Mouse (Mus musculus): Measurements from ENCODE around the gene Trp53i13. TPM values are rescaled to one million over a fixed set of nuclear protein-coding genes. Genes with fewer than 3 reads are reported as not detected.

Trp53i13 gene
- polyA plus RNA-seq, 1 experiment from 2014 or later, result 32.2 TPM

GRCm38 (mm10) chr11:77476216-77476615, 39.6 kb downstream of the Trp53i13 start:
- H3K4me1 ChIP-seq (replicated peaks; ENCODE audit: control insufficient read depth, insufficient read depth, low read length), result no peaks in the 10 kb centered on the region
- no peaks in the 10 kb centered on the region for H3K27me3 ChIP-seq (ENCODE audit: control insufficient read depth, insufficient read depth, low read length)
- no peak overlapping the region for H3K4me3 ChIP-seq (ENCODE audit: low read depth, low read length)
- no peak for ATAC-seq (replicated peaks; ENCODE audit: low FRiP score)
- no peaks in the 10 kb centered on the region for H3K9me3 ChIP-seq (ENCODE audit: control insufficient read depth, low read length)
- 97% methylated on average over 14 of the region's 14 CpGs for WGBS
- H3K27ac ChIP-seq (ENCODE audit: low read depth, low read length), result no peak overlapping the region
- no peak overlapping the region for H3K4me2 ChIP-seq (ENCODE audit: low read depth, low read length, severe bottlenecking)
- H3K9ac ChIP-seq (ENCODE audit: low read length), result no peak overlapping the region
- H3K36me3 ChIP-seq (ENCODE audit: control insufficient read depth, insufficient read depth, low read length), result no peaks in the 10 kb centered on the region; the same call in 1 of the 2 replicates
- DNase-seq (ENCODE audit: low spot score), result no peak

GRCm38 (mm10) chr11:77472775-77473174, 43.0 kb downstream of the Trp53i13 start:
- Histone ChIP-seq H3K4me3 (ENCODE audit: low read depth, low read length) (no peak overlapping the region), H3K9ac (ENCODE audit: low read length) (no peak overlapping the region), H3K9me3 (ENCODE audit: control insufficient read depth, low read length) (no peaks in the 10 kb centered on the region), H3K4me1 (replicated peaks; ENCODE audit: control insufficient read depth, insufficient read depth, low read length) (no peaks in the 10 kb centered on the region), H3K27me3 (ENCODE audit: control insufficient read depth, insufficient read depth, low read length) (peaks cover 3% of the 10 kb centered on the region), H3K36me3 (ENCODE audit: control insufficient read depth, insufficient read depth, low read length) (peaks cover 5% of the 10 kb centered on the region; the same call in 1 of the 2 replicates), H3K4me2 (ENCODE audit: low read depth, low read length, severe bottlenecking) (no peak overlapping the region), H3K27ac (ENCODE audit: low read depth, low read length) (no peak overlapping the region)
- DNase-seq (ENCODE audit: low spot score) (no peak), ATAC-seq (replicated peaks; ENCODE audit: low FRiP score) (no peak)
- WGBS, result 95% methylated on average over 16 of the region's 16 CpGs

- Histone ChIP-seq H3K27ac (ENCODE audit: low read depth, low read length) (no peak overlapping the region), H3K9me3 (ENCODE audit: control insufficient read depth, low read length) (no peaks in the 10 kb centered on the region), H3K36me3 (ENCODE audit: control insufficient read depth, insufficient read depth, low read length) (peaks cover 5% of the 10 kb centered on the region; the same call in 1 of the 2 replicates), H3K4me3 (ENCODE audit: low read depth, low read length) (no peak overlapping the region), H3K4me2 (ENCODE audit: low read depth, low read length, severe bottlenecking) (no peak overlapping the region), H3K27me3 (ENCODE audit: control insufficient read depth, insufficient read depth, low read length) (peaks cover 13% of the 10 kb centered on the region), H3K4me1 (replicated peaks; ENCODE audit: control insufficient read depth, insufficient read depth, low read length) (no peaks in the 10 kb centered on the region), H3K9ac (ENCODE audit: low read length) (no peak overlapping the region)
- 74% methylated on average over 29 of the region's 29 CpGs for WGBS
- ATAC-seq (replicated peaks; ENCODE audit: low FRiP score) (no peak), DNase-seq (ENCODE audit: low spot score) (peak; percentile 60)
Observed at GRCm38 (mm10) chr11:77471407-77471806, 44.4 kb downstream of the Trp53i13 start.

- H3K27ac ChIP-seq (ENCODE audit: low read depth, low read length), result no peak overlapping the region
- WGBS, result 86% methylated on average over 9 of the region's 9 CpGs
- DNase-seq (ENCODE audit: low spot score), result no peak
- ATAC-seq (replicated peaks; ENCODE audit: low FRiP score), result no peak
- peaks cover 5% of the 10 kb centered on the region; the same call in 1 of the 2 replicates for H3K36me3 ChIP-seq (ENCODE audit: control insufficient read depth, insufficient read depth, low read length)
- no peak overlapping the region for H3K4me3 ChIP-seq (ENCODE audit: low read depth, low read length)
- no peak overlapping the region for H3K4me2 ChIP-seq (ENCODE audit: low read depth, low read length, severe bottlenecking)
- no peaks in the 10 kb centered on the region for H3K4me1 ChIP-seq (replicated peaks; ENCODE audit: control insufficient read depth, insufficient read depth, low read length)
- no peaks in the 10 kb centered on the region for H3K9me3 ChIP-seq (ENCODE audit: control insufficient read depth, low read length)
- peaks cover 24% of the 10 kb centered on the region for H3K27me3 ChIP-seq (ENCODE audit: control insufficient read depth, insufficient read depth, low read length)
- no peak overlapping the region for H3K9ac ChIP-seq (ENCODE audit: low read length)
Observed at GRCm38 (mm10) chr11:77468397-77468796, 47.4 kb downstream of the Trp53i13 start.

- WGBS, result 12% methylated on average over 20 of the region's 20 CpGs
- ATAC-seq (replicated peaks; ENCODE audit: low FRiP score), result peak; percentile 57; the same call in 1 of the 2 replicates
- H3K27ac ChIP-seq (ENCODE audit: low read depth, low read length), result no peak overlapping the region
Observed at GRCm38 (mm10) chr11:77467784-77468183, 48.0 kb downstream of the Trp53i13 start.

GRCm38 (mm10) chr11:77467157-77467556, 48.6 kb downstream of the Trp53i13 start:
- 0 out of 2 replicates have a peak, but pooled peaks have one; percentile 42 for ATAC-seq (replicated peaks; ENCODE audit: low FRiP score)
- Histone ChIP-seq H3K27me3 (ENCODE audit: control insufficient read depth, insufficient read depth, low read length) (peaks cover 35% of the 10 kb centered on the region), H3K9ac (ENCODE audit: low read length) (no peak overlapping the region), H3K4me2 (ENCODE audit: low read depth, low read length, severe bottlenecking) (no peak overlapping the region), H3K4me1 (replicated peaks; ENCODE audit: control insufficient read depth, insufficient read depth, low read length) (peaks cover 4% of the 10 kb centered on the region; the same call in 1 of the 2 replicates), H3K9me3 (ENCODE audit: control insufficient read depth, low read length) (no peaks in the 10 kb centered on the region), H3K36me3 (ENCODE audit: control insufficient read depth, insufficient read depth, low read length) (peaks cover 5% of the 10 kb centered on the region; the same call in 1 of the 2 replicates), H3K4me3 (ENCODE audit: low read depth, low read length) (no peak overlapping the region), H3K27ac (ENCODE audit: low read depth, low read length) (no peak overlapping the region)
- DNase-seq (ENCODE audit: low spot score), result peak; percentile 80
- 1% methylated on average over 25 of the region's 25 CpGs for WGBS

More at GRCm38 (mm10) chr11:77467784-77468183, 48.0 kb downstream of the Trp53i13 start:
- Histone ChIP-seq H3K4me2 (ENCODE audit: low read depth, low read length, severe bottlenecking) (peak overlapping the region; percentile 27), H3K36me3 (ENCODE audit: control insufficient read depth, insufficient read depth, low read length) (peaks cover 5% of the 10 kb centered on the region; the same call in 1 of the 2 replicates), H3K27me3 (ENCODE audit: control insufficient read depth, insufficient read depth, low read length) (peaks cover 29% of the 10 kb centered on the region), H3K4me3 (ENCODE audit: low read depth, low read length) (no peak overlapping the region), H3K9me3 (ENCODE audit: control insufficient read depth, low read length) (no peaks in the 10 kb centered on the region), H3K9ac (ENCODE audit: low read length) (no peak overlapping the region), H3K4me1 (replicated peaks; ENCODE audit: control insufficient read depth, insufficient read depth, low read length) (peaks cover 2% of the 10 kb centered on the region; the same call in 1 of the 2 replicates)
- peak; percentile 88 for DNase-seq (ENCODE audit: low spot score)

GRCm38 (mm10) chr11:77466544-77466943, 49.2 kb downstream of the Trp53i13 start:
- 35% methylated on average over 9 of the region's 9 CpGs for WGBS
- Histone ChIP-seq H3K4me1 (replicated peaks; ENCODE audit: control insufficient read depth, insufficient read depth, low read length) (peaks cover 4% of the 10 kb centered on the region; the same call in 1 of the 2 replicates), H3K9ac (ENCODE audit: low read length) (no peak overlapping the region), H3K27ac (ENCODE audit: low read depth, low read length) (no peak overlapping the region), H3K36me3 (ENCODE audit: control insufficient read depth, insufficient read depth, low read length) (peaks cover 5% of the 10 kb centered on the region; the same call in 1 of the 2 replicates), H3K27me3 (ENCODE audit: control insufficient read depth, insufficient read depth, low read length) (peaks cover 40% of the 10 kb centered on the region), H3K9me3 (ENCODE audit: control insufficient read depth, low read length) (no peaks in the 10 kb centered on the region), H3K4me2 (ENCODE audit: low read depth, low read length, severe bottlenecking) (no peak overlapping the region), H3K4me3 (ENCODE audit: low read depth, low read length) (no peak overlapping the region)
- DNase-seq (ENCODE audit: low spot score) (no peak), ATAC-seq (replicated peaks; ENCODE audit: low FRiP score) (no peak)

- Histone ChIP-seq H3K27me3 (ENCODE audit: control insufficient read depth, insufficient read depth, low read length) (peaks cover 45% of the 10 kb centered on the region), H3K27ac (ENCODE audit: low read depth, low read length) (no peak overlapping the region), H3K9ac (ENCODE audit: low read length) (no peak overlapping the region), H3K9me3 (ENCODE audit: control insufficient read depth, low read length) (no peaks in the 10 kb centered on the region), H3K4me2 (ENCODE audit: low read depth, low read length, severe bottlenecking) (no peak overlapping the region), H3K4me3 (ENCODE audit: low read depth, low read length) (no peak overlapping the region), H3K36me3 (ENCODE audit: control insufficient read depth, insufficient read depth, low read length) (no peaks in the 10 kb centered on the region), H3K4me1 (replicated peaks; ENCODE audit: control insufficient read depth, insufficient read depth, low read length) (peaks cover 4% of the 10 kb centered on the region; the same call in 1 of the 2 replicates)
- DNase-seq (ENCODE audit: low spot score) (no peak), ATAC-seq (replicated peaks; ENCODE audit: low FRiP score) (no peak)
- WGBS, result 40% methylated on average over 3 of the region's 3 CpGs
Observed at GRCm38 (mm10) chr11:77465111-77465510, 50.7 kb downstream of the Trp53i13 start.

- Histone ChIP-seq H3K36me3 (ENCODE audit: control insufficient read depth, insufficient read depth, low read length) (no peaks in the 10 kb centered on the region), H3K4me3 (ENCODE audit: low read depth, low read length) (no peak overlapping the region), H3K27ac (ENCODE audit: low read depth, low read length) (no peak overlapping the region), H3K27me3 (ENCODE audit: control insufficient read depth, insufficient read depth, low read length) (peaks cover 45% of the 10 kb centered on the region), H3K4me1 (replicated peaks; ENCODE audit: control insufficient read depth, insufficient read depth, low read length) (peaks cover 4% of the 10 kb centered on the region; the same call in 1 of the 2 replicates), H3K9ac (ENCODE audit: low read length) (no peak overlapping the region), H3K9me3 (ENCODE audit: control insufficient read depth, low read length) (no peaks in the 10 kb centered on the region), H3K4me2 (ENCODE audit: low read depth, low read length, severe bottlenecking) (no peak overlapping the region)
- DNase-seq (ENCODE audit: low spot score) (no peak), ATAC-seq (replicated peaks; ENCODE audit: low FRiP score) (no peak)
- WGBS, result 69% methylated on average over 4 of the region's 4 CpGs
Observed at GRCm38 (mm10) chr11:77464684-77465083, 51.1 kb downstream of the Trp53i13 start.
